Mouse (Mus musculus) CH12.LX (cell line): Measurements from ENCODE around the gene Dpf3. TPM values are rescaled to one million over a fixed set of nuclear protein-coding genes. Genes with fewer than 3 reads are reported as not detected.

Source experiments
- DNase-seq: peaks from one replicate; pipeline ENCODE4 v3.0.0-alpha.2; 2013; ENCODE audit errors: extremely low read depth
- H3K27ac ChIP-seq: 2 replicates; pipeline ENCODE4 v1.5.1; 2012; ENCODE audit warnings: low read depth, mild to moderate bottlenecking, control low read depth, moderate library complexity; ENCODE audit not compliant: insufficient read depth
- H3K27me3 ChIP-seq: replicated peaks from 2 replicates; pipeline ENCODE3; 2012; ENCODE audit warnings: inconsistent platforms
- H3K36me3 ChIP-seq, 2 experiments: replicated peaks in 1 of 2; 2 replicates each; pipeline versions ENCODE3 to v1.6.1; 2012; ENCODE audit warnings: inconsistent platforms in 1 of 2, low read length in 1 of 2, mild to moderate bottlenecking in 1 of 2, mixed read lengths in 1 of 2, moderate library complexity in 1 of 2; ENCODE audit not compliant: control insufficient read depth in 1 of 2, insufficient read depth in 1 of 2
- H3K4me1 ChIP-seq, 2 experiments: 2 replicates each; pipeline ENCODE4 v1.6.1; 2012; ENCODE audit warnings: inconsistent platforms in 1 of 2, moderate library complexity in 1 of 2; ENCODE audit not compliant: insufficient read depth in 2 of 2, control insufficient read depth in 1 of 2
- H3K4me2 ChIP-seq: 2 replicates; pipeline ENCODE4 v1.6.1; 2012; ENCODE audit warnings: low read depth, mild to moderate bottlenecking, control low read depth; ENCODE audit not compliant: poor library complexity, insufficient read depth, severe bottlenecking
- H3K4me3 ChIP-seq, 3 experiments: fragments of 150-350 bp in 1 of 3; sonication (generic) in 1 of 3; replicated peaks in 1 of 3; 2 replicates each; pipeline versions ENCODE3 to v1.5.1; 2011 to 2012; ENCODE audit warnings: low read depth in 2 of 3, low read length in 2 of 3, mild to moderate bottlenecking in 2 of 3, moderate library complexity in 2 of 3, control low read depth in 1 of 3, improper control_type of control experiment in 1 of 3, inconsistent platforms in 1 of 3, mixed read lengths in 1 of 3; ENCODE audit not compliant: poor library complexity in 1 of 3
- H3K79me2 ChIP-seq: replicated peaks from 2 replicates; pipeline ENCODE4 v1.6.1; 2012; ENCODE audit warnings: mild to moderate bottlenecking, moderate library complexity; ENCODE audit not compliant: control insufficient read depth, poor library complexity, insufficient read depth, severe bottlenecking; ENCODE audit errors: extremely low read depth
- H3K9ac ChIP-seq: 2 replicates; pipeline ENCODE4 v1.6.1; 2012; ENCODE audit warnings: low read depth, mild to moderate bottlenecking, control low read depth, moderate library complexity; ENCODE audit not compliant: insufficient read depth
- H3K9me3 ChIP-seq: replicated peaks from 2 replicates; pipeline ENCODE3; 2012; ENCODE audit warnings: low read length, inconsistent platforms, mixed read lengths
- BHLHE40 ChIP-seq: IDR thresholded peaks from 2 replicates; pipeline ENCODE4 v1.6.1; 2011; ENCODE audit warnings: mild to moderate bottlenecking, low read depth, low read length, improper control_type of control experiment
- CHD2 ChIP-seq: IDR thresholded peaks from 2 replicates; pipeline ENCODE4 v1.6.1; 2011; ENCODE audit warnings: low read length, improper control_type of control experiment
- ELF1 ChIP-seq: IDR thresholded peaks from 2 replicates; pipeline ENCODE4 v1.6.1; 2014; ENCODE audit warnings: low read depth, mild to moderate bottlenecking, inconsistent platforms, low read length, improper control_type of control experiment
- EP300 ChIP-seq: IDR thresholded peaks from 2 replicates; pipeline ENCODE4 v1.6.1; 2011; ENCODE audit warnings: low read length, improper control_type of control experiment
- ETS1 ChIP-seq: conservative IDR thresholded peaks from 2 replicates; pipeline ENCODE4 v1.6.1; 2012; ENCODE audit warnings: low read depth, mild to moderate bottlenecking, inconsistent platforms, low read length, improper control_type of control experiment, moderate library complexity
- JUN ChIP-seq: IDR thresholded peaks from 2 replicates; pipeline ENCODE4 v1.6.1; 2011; ENCODE audit warnings: low read depth, mild to moderate bottlenecking, low read length, improper control_type of control experiment, moderate library complexity; ENCODE audit not compliant: insufficient read depth
- MAFK ChIP-seq: IDR thresholded peaks from 2 replicates; pipeline ENCODE4 v1.6.1; 2011; ENCODE audit warnings: low read length, improper control_type of control experiment; ENCODE audit not compliant: insufficient replicate concordance
- MYC ChIP-seq: IDR thresholded peaks from 2 replicates; pipeline ENCODE4 v1.6.1; 2011; ENCODE audit warnings: low read depth, mild to moderate bottlenecking, improper control_type of control experiment, low read length
- PAX5 ChIP-seq: IDR thresholded peaks from 2 replicates; pipeline ENCODE4 v1.6.1; 2012; ENCODE audit warnings: low read length, inconsistent platforms, mixed read lengths
- POLR2AphosphoS2 ChIP-seq: IDR thresholded peaks from 2 replicates; pipeline ENCODE4 v1.6.1; 2011; ENCODE audit warnings: low read depth, low read length, improper control_type of control experiment
- RCOR1 ChIP-seq: conservative IDR thresholded peaks from 2 replicates; pipeline ENCODE4 v1.6.1; 2012; ENCODE audit warnings: low read depth, mild to moderate bottlenecking, inconsistent platforms, low read length, improper control_type of control experiment
- SMC3 ChIP-seq: IDR thresholded peaks from 2 replicates; pipeline ENCODE4 v1.6.1; 2011; ENCODE audit warnings: low read depth, low read length, improper control_type of control experiment
- TBP ChIP-seq: conservative IDR thresholded peaks from 2 replicates; pipeline ENCODE4 v1.6.1; 2011; ENCODE audit warnings: low read depth, low read length, improper control_type of control experiment
- UBTF ChIP-seq: IDR thresholded peaks from 2 replicates; pipeline ENCODE4 v1.6.1; 2012; ENCODE audit warnings: low read depth, mild to moderate bottlenecking, inconsistent platforms, low read length, improper control_type of control experiment, moderate library complexity
- ZC3H11A ChIP-seq: IDR thresholded peaks from 2 replicates; pipeline ENCODE4 v1.6.1; 2012; ENCODE audit warnings: low read depth, mild to moderate bottlenecking, inconsistent platforms, low read length, improper control_type of control experiment
- ZKSCAN1 ChIP-seq: IDR thresholded peaks from 2 replicates; pipeline ENCODE4 v1.6.1; 2012; ENCODE audit warnings: low read depth, inconsistent platforms, low read length, improper control_type of control experiment, borderline replicate concordance
- dilution Hi-C: fragments of 300-500 bp; cut with MboI; formaldehyde crosslinking; loops from 2 replicates; pipeline ENCODE4 v1.14.3; 2020; ENCODE audit warnings: low sequenced_read_pairs; ENCODE audit not compliant: extremely low pct_unique_long_range_greater_than_20kb, extremely low pct_ligation_motif_present
- in situ Hi-C: fragments of 300-500 bp; cut with MboI; formaldehyde crosslinking; loops from 3 replicates; pipeline ENCODE4 v1.14.3; 2019; ENCODE audit warnings: low sequenced_read_pairs, low pct_ligation_motif_present, low pct_unique_long_range_greater_than_20kb, mixed read lengths
- polyA plus RNA-seq: library from polyadenylated mRNA; unstranded; fragments of >175 nt; gene quantifications from 2 replicates; pipeline ENCODE4 v1.2.1, GENCODE M21; 2012; ENCODE audit warnings: low read depth; ENCODE audit not compliant: insufficient read length
- total RNA-seq, 2 experiments: library from RNA; depleted of rRNA; stranded (reverse); fragments of 300-350 nt in 1 of 2; fragments of >200 nt in 1 of 2; gene quantifications; 2 replicates each; pipeline ENCODE4 v1.2.3; 2012 to 2014

Dpf3 gene
- total and polyA plus RNA-seq, 3 experiments: 0.42 to 1.2 (median 1.2) TPM

DNA sequence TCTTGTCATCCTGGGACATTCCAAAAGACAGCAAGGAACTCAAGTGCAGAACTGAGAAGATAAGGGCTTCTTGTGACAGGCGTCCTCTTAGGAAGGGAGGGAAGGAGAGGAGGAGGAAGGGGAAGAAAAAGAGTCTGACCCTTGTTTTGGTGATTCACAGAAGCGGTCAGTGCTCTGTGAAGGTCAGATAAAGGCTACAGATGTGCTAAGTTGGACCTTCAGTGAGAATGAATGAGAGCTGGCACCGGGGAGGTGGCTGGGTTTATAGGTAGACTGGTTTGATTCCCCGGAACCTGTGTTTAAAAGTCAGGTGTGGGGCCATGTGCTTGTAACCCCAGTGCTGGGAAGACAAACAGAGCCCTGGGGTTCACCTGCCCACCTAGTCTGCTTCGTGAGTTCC, 41.1 kb upstream of the Dpf3 start:
- no peak overlapping the region for H3K9ac ChIP-seq
- dilution Hi-C loops (no loop called here), in situ Hi-C loops (no loop called here)
- no peaks in the 10 kb centered on the region for H3K79me2 ChIP-seq
- H3K27me3 ChIP-seq: no peaks in the 10 kb centered on the region
- TF ChIP-seq ELF1: no peak
- TF ChIP-seq POLR2AphosphoS2: no peak
- TF ChIP-seq UBTF: no peak
- no peak for TF ChIP-seq JUN
- TF ChIP-seq PAX5: no peak
- TF ChIP-seq ETS1: no peak
- no peak for TF ChIP-seq ZKSCAN1
- TF ChIP-seq ZC3H11A: no peak
- no peak for TF ChIP-seq CHD2
- TF ChIP-seq TBP: no peak
- TF ChIP-seq EP300: no peak
- H3K27ac ChIP-seq: no peak overlapping the region
- H3K36me3 ChIP-seq: peaks cover 10 to 67% of the 10 kb centered on the region in 2 experiments
- H3K4me1 ChIP-seq: peaks cover 7 to 30% of the 10 kb centered on the region in 2 experiments
- H3K4me3 ChIP-seq: no peak overlapping the region
- H3K9me3 ChIP-seq: no peaks in the 10 kb centered on the region
- no peak for DNase-seq
- no peak overlapping the region for H3K4me2 ChIP-seq

DNA sequence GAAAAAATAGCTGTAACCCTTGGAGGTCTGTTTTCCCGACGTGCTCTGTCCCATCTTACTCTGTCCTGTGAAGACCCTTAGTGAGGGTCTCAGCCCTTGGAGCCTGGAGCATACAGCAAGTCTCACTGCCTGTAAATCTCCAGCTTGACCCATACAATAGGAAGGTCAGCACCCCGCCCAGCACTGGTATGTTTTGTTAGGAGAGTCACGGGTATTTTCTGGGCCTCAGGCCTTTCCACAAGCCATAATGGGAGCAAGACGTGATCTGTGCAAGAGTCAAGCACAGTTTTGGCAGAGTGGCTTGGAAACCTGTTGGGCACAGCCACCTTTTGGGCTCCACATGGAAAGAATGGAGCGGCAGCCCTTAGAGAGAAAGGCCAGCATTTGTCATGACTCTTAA, 40.3 kb upstream of the Dpf3 start:
- DNase-seq: no peak
- Histone ChIP-seq H3K9ac (no peak overlapping the region), H3K27ac (no peak overlapping the region), H3K9me3 (no peaks in the 10 kb centered on the region), H3K4me3 (no peak overlapping the region), H3K79me2 (no peaks in the 10 kb centered on the region), H3K27me3 (no peaks in the 10 kb centered on the region), H3K4me1 (peaks cover 7 to 30% of the 10 kb centered on the region in 2 experiments), H3K4me2 (no peak overlapping the region), H3K36me3 (peaks cover 9 to 64% of the 10 kb centered on the region in 2 experiments)
- no peak for TF ChIP-seq SMC3
- TF ChIP-seq EP300: no peak
- TF ChIP-seq MAFK: no peak
- TF ChIP-seq BHLHE40: no peak
- TF ChIP-seq POLR2AphosphoS2: no peak
- no peak for TF ChIP-seq TBP
- TF ChIP-seq MYC: no peak
- no peak for TF ChIP-seq CHD2
- no peak for TF ChIP-seq PAX5
- TF ChIP-seq RCOR1: no peak
- dilution Hi-C loops: no loop called here
- in situ Hi-C loops: no loop called here
